Comparison of ENCODE assay signal across 11 mouse cellular contexts in genomic region chr10:77729241-77729640, GRCm38 (mm10). TPM values are rescaled to one million over a fixed set of nuclear protein-coding genes. Genes with fewer than 3 reads are reported as not detected.
DNase-seq lines count a peak whose midpoint lies in the region; ATAC-seq and TF ChIP-seq lines count a peak whose summit lies in the region.
"Had no signal": no experiment of that assay in that cellular context is flagged by ENCODE, and none has a peak within 500 bp of the region (broad histone marks: within the 10 kb centered on the region; RNA-seq: fewer than 3 reads in every experiment).

No protein-coding gene starts in this region.

- no peaks in the 10 kb centered on the region for H3K27me3 ChIP-seq in intestine, postnatal 0 days (replicated peaks; ENCODE audit: control insufficient read depth, insufficient read depth, low read length)
- H3K27me3 ChIP-seq in intestine, embryonic 15.5 days (replicated peaks), result no peaks in the 10 kb centered on the region
- no peaks in the 10 kb centered on the region for H3K27me3 ChIP-seq in forebrain, embryonic 15.5 days
- H3K27me3 ChIP-seq: liver, embryonic 15.5 days had no signal

- DNase-seq in 416B (ENCODE audit: low read depth), result peak; percentile 35
- peak; percentile 22 for DNase-seq in NIH3T3 (ENCODE audit: low read depth)
- no peak for DNase-seq in right cerebral cortex, adult 2 months (ENCODE audit: low spot score in 2 of 2)
- no peak for DNase-seq in cerebellum, adult 9-11 months

- no peak overlapping the region for H3K4me3 ChIP-seq in intestine, postnatal 0 days (ENCODE audit: low read depth, low read length)
- no peak overlapping the region for H3K4me3 ChIP-seq in intestine, embryonic 15.5 days (replicated peaks)
- no peak overlapping the region for H3K4me3 ChIP-seq in forebrain, embryonic 15.5 days
- H3K4me3 ChIP-seq: liver, embryonic 15.5 days had no signal

- H3K27ac ChIP-seq in intestine, postnatal 0 days (ENCODE audit: low read depth, low read length), result no peak overlapping the region
- no peak overlapping the region for H3K27ac ChIP-seq in intestine, embryonic 15.5 days
- H3K27ac ChIP-seq in forebrain, embryonic 15.5 days (replicated peaks), result no peak overlapping the region
- H3K27ac ChIP-seq: liver, embryonic 15.5 days had no signal

- H3K4me2 ChIP-seq in intestine, postnatal 0 days (replicated peaks; ENCODE audit: low read depth), result no peak overlapping the region
- no peak overlapping the region for H3K4me2 ChIP-seq in intestine, embryonic 15.5 days (replicated peaks)
- no peak overlapping the region for H3K4me2 ChIP-seq in forebrain, embryonic 15.5 days (replicated peaks)
- H3K4me2 ChIP-seq: liver, embryonic 15.5 days had no signal

- ATAC-seq in intestine, postnatal 0 days, result no peak
- no peak for ATAC-seq in intestine, embryonic 15.5 days
- ATAC-seq in granulocyte monocyte progenitor cell, adult 5-6 weeks (replicated peaks; ENCODE audit: poor library complexity, severe bottlenecking), result 0 out of 2 replicates have a peak, but pooled peaks have one; percentile 27
- no peak for ATAC-seq in forebrain, embryonic 15.5 days (replicated peaks)

- H3K9ac ChIP-seq in intestine, postnatal 0 days (ENCODE audit: low read depth, low read length), result no peak overlapping the region
- H3K9ac ChIP-seq in intestine, embryonic 15.5 days, result no peak overlapping the region
- H3K9ac ChIP-seq in forebrain, embryonic 15.5 days (replicated peaks), result no peak overlapping the region
- H3K9ac ChIP-seq: liver, embryonic 15.5 days had no signal

- H3K9me3 ChIP-seq in intestine, postnatal 0 days (ENCODE audit: control insufficient read depth), result no peaks in the 10 kb centered on the region
- no peaks in the 10 kb centered on the region for H3K9me3 ChIP-seq in intestine, embryonic 15.5 days
- H3K9me3 ChIP-seq in forebrain, embryonic 15.5 days, result no peaks in the 10 kb centered on the region
- H3K9me3 ChIP-seq: liver, embryonic 15.5 days had no signal

- TF ChIP-seq CTCF in intestine, postnatal 0 days (IDR thresholded peaks at IDR 0.05; ENCODE audit: low read depth), result peak; percentile 64

- H3K36me3 ChIP-seq in intestine, postnatal 0 days (ENCODE audit: control insufficient read depth, insufficient read depth), result no peaks in the 10 kb centered on the region
- H3K36me3 ChIP-seq in intestine, embryonic 15.5 days, result no peaks in the 10 kb centered on the region
- H3K36me3 ChIP-seq in forebrain, embryonic 15.5 days, result no peaks in the 10 kb centered on the region
- H3K36me3 ChIP-seq: liver, embryonic 15.5 days had no signal

- no peaks in the 10 kb centered on the region for H3K4me1 ChIP-seq in intestine, postnatal 0 days (replicated peaks; ENCODE audit: control insufficient read depth, insufficient read depth, low read length)
- no peaks in the 10 kb centered on the region for H3K4me1 ChIP-seq in intestine, embryonic 15.5 days (replicated peaks)
- H3K4me1 ChIP-seq in forebrain, embryonic 15.5 days, result no peaks in the 10 kb centered on the region
- H3K4me1 ChIP-seq: liver, embryonic 15.5 days had no signal

- 46% methylated on average over 4 of the region's 4 CpGs for WGBS in intestine, postnatal 0 days
- WGBS in intestine, embryonic 15.5 days, result 54% methylated on average over 4 of the region's 4 CpGs
- WGBS in forebrain, embryonic 15.5 days, result 50% methylated on average over 4 of the region's 4 CpGs

RNA-seq across cellular contexts. Expression of gene Gm10100, which starts 3.0 kb away (rescaled TPM):
- polyA plus RNA-seq in intestine, postnatal 0 days (2015; fragmentation: Nextera tagmentation; extraction: Ambion mirVana), result not detected in 2 replicates
- polyA plus RNA-seq in intestine, embryonic 15.5 days (2015; fragmentation: Nextera tagmentation; extraction: Ambion mirVana), result not detected in 2 replicates
- not detected in 2 replicates for total RNA-seq in granulocyte monocyte progenitor cell, adult 5-6 weeks (2014; fragmentation: Nextera tagmentation)
- total RNA-seq in granulocyte monocyte progenitor cell, adult 5-6 weeks (2017), result not detected in 2 replicates
- not detected in 2 replicates for polyA plus RNA-seq in forebrain, embryonic 15.5 days (2015; fragmentation: Nextera tagmentation; extraction: Ambion mirVana)
- total RNA-seq: heart, postnatal 10 days had no signal
- polyA plus RNA-seq: liver, embryonic 15.5 days; urinary bladder, adult 2 months had no signal

RNA-seq across cellular contexts. Expression of gene Krtap12-1, which starts 8.8 kb away (rescaled TPM):
- not detected in 2 replicates for polyA plus RNA-seq in intestine, postnatal 0 days (2015; fragmentation: Nextera tagmentation; extraction: Ambion mirVana)
- polyA plus RNA-seq in intestine, embryonic 15.5 days (2015; fragmentation: Nextera tagmentation; extraction: Ambion mirVana), result not detected in 2 replicates
- not detected in 2 replicates for total RNA-seq in granulocyte monocyte progenitor cell, adult 5-6 weeks (2014; fragmentation: Nextera tagmentation)
- total RNA-seq in granulocyte monocyte progenitor cell, adult 5-6 weeks (2017), result not detected in 2 replicates
- polyA plus RNA-seq in forebrain, embryonic 15.5 days (2015; fragmentation: Nextera tagmentation; extraction: Ambion mirVana), result not detected in 2 replicates
- total RNA-seq: heart, postnatal 10 days had no signal
- polyA plus RNA-seq: liver, embryonic 15.5 days; urinary bladder, adult 2 months had no signal

RNA-seq across cellular contexts. Expression of gene Gm18596, which starts 13.2 kb away (rescaled TPM):
- not detected in 2 replicates for polyA plus RNA-seq in intestine, postnatal 0 days (2015; fragmentation: Nextera tagmentation; extraction: Ambion mirVana)
- polyA plus RNA-seq in intestine, embryonic 15.5 days (2015; fragmentation: Nextera tagmentation; extraction: Ambion mirVana), result not detected in 2 replicates
- total RNA-seq in granulocyte monocyte progenitor cell, adult 5-6 weeks (2014; fragmentation: Nextera tagmentation), result not detected in 2 replicates
- total RNA-seq in granulocyte monocyte progenitor cell, adult 5-6 weeks (2017), result not detected in 2 replicates
- polyA plus RNA-seq in forebrain, embryonic 15.5 days (2015; fragmentation: Nextera tagmentation; extraction: Ambion mirVana), result not detected in 2 replicates
- total RNA-seq: heart, postnatal 10 days had no signal
- polyA plus RNA-seq: liver, embryonic 15.5 days; urinary bladder, adult 2 months had no signal

RNA-seq across cellular contexts. Expression of gene Gm10142, which starts 13.6 kb away (rescaled TPM):
- polyA plus RNA-seq in intestine, postnatal 0 days (2015; fragmentation: Nextera tagmentation; extraction: Ambion mirVana), result not detected in 2 replicates
- polyA plus RNA-seq in intestine, embryonic 15.5 days (2015; fragmentation: Nextera tagmentation; extraction: Ambion mirVana), result not detected in 2 replicates
- not detected in 2 replicates for total RNA-seq in granulocyte monocyte progenitor cell, adult 5-6 weeks (2014; fragmentation: Nextera tagmentation)
- total RNA-seq in granulocyte monocyte progenitor cell, adult 5-6 weeks (2017), result not detected in 2 replicates
- not detected in 2 replicates for polyA plus RNA-seq in forebrain, embryonic 15.5 days (2015; fragmentation: Nextera tagmentation; extraction: Ambion mirVana)
- total RNA-seq: heart, postnatal 10 days had no signal
- polyA plus RNA-seq: liver, embryonic 15.5 days; urinary bladder, adult 2 months had no signal

RNA-seq across cellular contexts. Expression of gene Gm10024, which starts 18.0 kb away (rescaled TPM):
- polyA plus RNA-seq in intestine, postnatal 0 days (2015; fragmentation: Nextera tagmentation; extraction: Ambion mirVana), result not detected in 2 replicates
- polyA plus RNA-seq in intestine, embryonic 15.5 days (2015; fragmentation: Nextera tagmentation; extraction: Ambion mirVana), result not detected in 2 replicates
- total RNA-seq in granulocyte monocyte progenitor cell, adult 5-6 weeks (2014; fragmentation: Nextera tagmentation), result not detected in 2 replicates
- total RNA-seq in granulocyte monocyte progenitor cell, adult 5-6 weeks (2017), result not detected in 2 replicates
- polyA plus RNA-seq in forebrain, embryonic 15.5 days (2015; fragmentation: Nextera tagmentation; extraction: Ambion mirVana), result not detected in 2 replicates
- total RNA-seq: heart, postnatal 10 days had no signal
- polyA plus RNA-seq: liver, embryonic 15.5 days; urinary bladder, adult 2 months had no signal

Comparison
In these comparisons a context has a peak if more than half of its experiments do, and no peak if none do; other contexts are left out.
1. DNase-seq: peak in 416B (single experiment) and NIH3T3 (single experiment); none in right cerebral cortex, adult 2 months (0 of 2) and cerebellum, adult 9-11 months (single experiment).